Mouse (Mus musculus): ENCODE results near the gene 2210407C18Rik.

2210407C18Rik gene

GRCm38 (mm10) chr11:58602062-58602461, 13.8 kb downstream of the 2210407C18Rik start:
- DNase-seq (ENCODE audit: low read depth, low spot score) = no peak

DNA sequence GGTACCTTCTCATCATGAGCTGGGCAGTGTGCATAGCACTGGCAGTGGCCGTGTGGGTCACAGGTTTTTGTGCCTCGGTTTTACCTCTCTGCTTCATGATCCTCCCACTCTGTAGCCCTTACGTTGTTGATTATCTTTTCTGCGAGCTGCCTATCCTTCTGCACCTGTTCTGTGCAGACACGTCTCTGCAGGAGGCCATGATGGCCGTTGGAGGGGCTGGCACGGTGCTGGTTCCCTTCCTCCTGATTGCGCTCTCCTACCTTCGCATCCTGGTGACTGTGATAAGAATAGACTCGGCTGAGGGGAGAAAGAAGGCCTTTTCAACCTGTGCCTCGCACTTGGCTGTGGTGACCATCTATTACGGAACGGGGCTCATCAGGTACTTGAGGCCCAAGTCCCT, 18.0 kb downstream of the 2210407C18Rik start:
- no peak for DNase-seq (ENCODE audit: low read depth, low spot score)

DNA sequence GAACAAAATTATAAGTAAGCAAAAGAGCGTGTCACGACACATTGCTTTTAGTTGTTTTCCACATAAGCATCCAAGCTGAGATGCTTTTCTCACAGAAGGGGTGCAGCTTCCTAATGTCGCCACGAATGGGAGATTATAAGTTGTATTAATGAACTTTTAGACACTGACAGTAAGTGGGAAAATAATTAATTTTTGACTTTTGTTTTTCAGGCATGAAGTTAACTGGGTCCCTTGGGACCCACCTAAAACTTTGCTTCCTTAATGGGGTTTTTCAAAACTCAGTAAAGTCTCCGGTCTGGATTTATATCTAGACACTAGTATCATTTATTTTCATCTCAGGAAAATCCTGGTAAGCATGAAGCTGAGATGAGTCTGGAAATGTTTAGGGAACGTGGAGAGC, 21.1 kb downstream of the 2210407C18Rik start, which contains the start of gene Olfr324:
Gene Olfr324, plus strand, starts transcription at position 301 of the 400 bp plus-strand sequence.
- no peak for DNase-seq (ENCODE audit: low read depth, low spot score)

GRCm38 (mm10) chr11:58588620-58589250, 27.1 kb downstream of the 2210407C18Rik start:
- no peak for DNase-seq (ENCODE audit: low read depth, low spot score)

DNA sequence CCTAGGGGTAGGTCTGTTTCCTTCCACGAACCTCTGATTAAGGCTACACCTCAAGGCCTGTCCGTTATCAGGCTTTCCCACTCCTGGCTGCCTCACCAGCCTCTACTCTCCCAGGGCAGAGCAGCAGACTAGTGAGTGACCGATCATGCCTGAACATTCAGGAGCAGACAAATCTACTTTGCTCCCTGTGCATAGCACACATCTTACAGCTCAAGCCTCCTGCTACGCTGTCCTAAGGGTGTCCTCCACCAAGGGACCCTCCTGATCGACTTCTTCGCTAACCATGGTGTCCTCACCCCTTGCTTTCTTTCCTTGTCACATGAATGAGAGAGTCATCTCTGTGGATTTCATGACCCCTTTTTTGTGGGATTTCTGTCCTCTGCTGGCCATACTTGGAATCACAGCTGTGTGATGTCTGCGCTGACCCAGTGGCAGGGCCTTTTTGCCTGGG, 28.0 kb downstream of the 2210407C18Rik start:
- peak; percentile 60 for DNase-seq (ENCODE audit: low read depth, low spot score)

GRCm38 (mm10) chr11:58578636-58579035, 37.2 kb downstream of the 2210407C18Rik start:
- DNase-seq (ENCODE audit: low read depth, low spot score) = no peak

GRCm38 (mm10) chr11:58577430-58577829, 38.4 kb downstream of the 2210407C18Rik start, which contains the start of gene Olfr325:
Olfr325 (plus strand) TSS chr11:58577730.
- no peak for DNase-seq (ENCODE audit: low read depth, low spot score)

- DNase-seq (ENCODE audit: low read depth, low spot score) = no peak
These were observed 45.5 kb downstream of the 2210407C18Rik start, which contains the start of gene Olfr224 for GRCm38 (mm10) chr11:58570405-58570804. Olfr224 (minus strand) TSS chr11:58570553.
